Mouse (Mus musculus) kidney, embryonic 15.5 days (tissue): ENCODE results near the gene Usp19. TPM values are rescaled to one million over a fixed set of nuclear protein-coding genes. Genes with fewer than 3 reads are reported as not detected.

ENCODE experiments used
- ATAC-seq: fragments of 200-750 bp; cut with Nextera tagmentation; replicated peaks from 2 replicates; pipeline ENCODE4 v1.8.0; 2017; ENCODE audit warnings: moderate TSS enrichment; ENCODE audit not compliant: low FRiP score
- H3K27ac ChIP-seq: fragments of 300-500 bp; sonication (generic); 2 replicates; pipeline ENCODE4 v1.5.1; 2015; ENCODE audit warnings: mild to moderate bottlenecking, inconsistent platforms
- H3K27me3 ChIP-seq: fragments of 300-500 bp; sonication (generic); 2 replicates; pipeline ENCODE4 v1.6.1; 2015; ENCODE audit warnings: inconsistent platforms
- H3K36me3 ChIP-seq: fragments of 300-500 bp; sonication (generic); 2 replicates; pipeline ENCODE4 v1.6.1; 2015; ENCODE audit warnings: inconsistent platforms
- H3K4me1 ChIP-seq: fragments of 300-500 bp; sonication (generic); 2 replicates; pipeline ENCODE4 v1.6.1; 2015; ENCODE audit warnings: inconsistent platforms
- H3K4me2 ChIP-seq: fragments of 300-500 bp; sonication (generic); 2 replicates; pipeline ENCODE4 v1.6.1; 2015; ENCODE audit warnings: moderate library complexity, mild to moderate bottlenecking, inconsistent platforms
- H3K4me3 ChIP-seq: fragments of 300-500 bp; sonication (generic); replicated peaks from 2 replicates; pipeline ENCODE4 v1.5.1; 2015; ENCODE audit warnings: mild to moderate bottlenecking, inconsistent platforms
- H3K9ac ChIP-seq: fragments of 300-500 bp; sonication (generic); 2 replicates; pipeline ENCODE4 v1.6.1; 2015; ENCODE audit warnings: mild to moderate bottlenecking, inconsistent platforms
- H3K9me3 ChIP-seq: fragments of 300-500 bp; sonication (generic); replicated peaks from 2 replicates; pipeline ENCODE4 v1.6.1; 2016; ENCODE audit warnings: inconsistent platforms
- WGBS: fragments of 180-500 bp; shearing (Covaris S2); methylation state at CpG from one replicate; pipeline ENCODE4 v1.1.7; 2015; ENCODE audit warnings: mixed read lengths; 5-methylcytosine and 5-hydroxymethylcytosine counted together
- polyA plus RNA-seq: library from polyadenylated mRNA; unstranded; fragments of >200 nt; fragmentation: Nextera tagmentation; extraction: Ambion mirVana; gene quantifications from 2 replicates; pipeline ENCODE4 v1.2.1, GENCODE M21; 2015

Usp19 gene
- polyA plus RNA-seq, 1 experiment from 2014 or later, result 78.8 TPM

DNA sequence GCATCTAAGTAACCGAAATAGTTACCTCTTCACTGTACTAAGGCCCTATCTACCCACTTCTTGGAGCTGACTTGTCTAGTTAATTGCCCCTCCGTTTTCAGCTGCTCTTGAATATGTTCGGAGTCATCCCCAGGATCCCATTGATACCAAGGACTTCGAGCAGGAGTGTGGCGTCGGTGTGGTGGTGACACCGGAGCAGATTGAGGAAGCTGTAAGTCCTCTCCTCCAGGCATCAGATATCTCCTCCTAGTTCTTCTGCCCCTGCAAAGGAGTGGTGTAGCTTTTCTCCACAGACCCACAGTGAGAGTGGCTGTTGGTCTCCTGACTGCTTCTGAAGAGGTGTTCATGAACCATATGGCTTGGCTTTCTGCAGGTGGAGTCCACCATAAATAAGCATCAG is 18.4 kb downstream of the Usp19 start:
- WGBS, result 89% methylated on average over 7 of the region's 7 CpGs
- Histone ChIP-seq H3K4me2 (peak overlapping the region; percentile 73), H3K36me3 (peaks cover 49% of the 10 kb centered on the region), H3K4me3 (peak overlapping the region; percentile 76), H3K4me1 (peaks cover 16% of the 10 kb centered on the region), H3K27me3 (no peaks in the 10 kb centered on the region), H3K27ac (no peak overlapping the region), H3K9me3 (no peaks in the 10 kb centered on the region), H3K9ac (peak overlapping the region; percentile 68)
- ATAC-seq, result no peak

DNA sequence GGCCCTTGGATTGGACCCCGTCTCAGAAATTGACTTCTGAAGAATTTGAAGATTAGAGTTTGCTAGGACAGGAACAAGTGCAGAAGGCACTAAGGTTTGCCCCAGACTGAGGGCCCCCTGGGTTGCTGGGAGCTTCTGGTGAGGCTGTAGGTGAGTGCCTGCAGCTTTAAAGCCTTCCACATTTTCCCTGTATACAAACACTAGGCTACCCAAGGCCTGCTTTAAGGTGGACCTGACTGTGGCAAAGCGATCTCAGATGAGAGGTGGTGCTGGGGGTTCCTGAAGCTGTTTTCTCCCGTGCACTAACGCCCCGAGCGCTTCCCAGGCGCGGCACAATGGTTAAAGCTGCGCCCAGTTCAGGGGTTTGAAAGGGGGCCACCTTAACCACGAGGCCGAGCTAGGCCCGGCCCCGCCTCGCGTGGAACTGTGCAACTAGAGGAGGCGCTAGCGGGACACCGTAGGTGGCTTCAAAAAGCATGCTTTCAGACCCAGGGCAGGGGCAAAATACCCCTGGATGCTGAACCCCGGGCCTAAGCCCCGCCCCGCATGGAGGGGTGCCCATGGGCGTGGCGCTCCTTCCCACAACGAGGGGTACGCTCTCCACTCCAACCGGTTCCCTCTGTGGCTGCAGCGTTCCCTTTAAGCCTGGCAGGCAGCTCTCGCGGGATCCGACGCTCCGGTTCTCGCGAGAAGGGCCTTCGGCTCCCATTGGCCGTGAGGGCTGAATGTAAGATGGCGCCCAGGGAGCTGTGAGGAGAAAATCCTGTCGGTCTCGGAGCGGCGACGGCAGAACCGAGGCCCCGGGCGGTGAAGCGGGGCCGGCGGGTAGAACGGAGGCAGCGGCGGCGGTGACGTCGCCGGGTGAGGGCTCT is 26.2 kb downstream of the Usp19 start, which contains the start of gene Qrich1:
TSS of gene Qrich1 (plus strand) at position 427 of the 872 bp plus-strand sequence.
- Histone ChIP-seq H3K4me1 (peaks cover 24% of the 10 kb centered on the region), H3K36me3 (peaks cover 50% of the 10 kb centered on the region), H3K4me2 (peak within 1 kb of the TSS; percentile 85), H3K27me3 (no peaks in the 10 kb centered on the region), H3K27ac (peak within 1 kb of the TSS; percentile 99), H3K9me3 (no peaks in the 10 kb centered on the region), H3K4me3 (peak within 1 kb of the TSS; percentile 99), H3K9ac (peak within 1 kb of the TSS; percentile 96)
- ATAC-seq, result peak; percentile 95
- 1% methylated on average over 55 of the region's 55 CpGs for WGBS

GRCm38 (mm10) chr9:108517253-108517930 is 27.0 kb downstream of the Usp19 start:
- Histone ChIP-seq H3K4me2 (peak overlapping the region; percentile 85), H3K36me3 (peaks cover 42% of the 10 kb centered on the region), H3K4me1 (peaks cover 24% of the 10 kb centered on the region), H3K9ac (peak overlapping the region; percentile 96), H3K4me3 (peak overlapping the region; percentile 99), H3K27ac (peak overlapping the region; percentile 99), H3K9me3 (no peaks in the 10 kb centered on the region), H3K27me3 (no peaks in the 10 kb centered on the region)
- peak; percentile 80 for ATAC-seq
- under 1% methylated on average over 71 of the region's 95 CpGs for WGBS

DNA sequence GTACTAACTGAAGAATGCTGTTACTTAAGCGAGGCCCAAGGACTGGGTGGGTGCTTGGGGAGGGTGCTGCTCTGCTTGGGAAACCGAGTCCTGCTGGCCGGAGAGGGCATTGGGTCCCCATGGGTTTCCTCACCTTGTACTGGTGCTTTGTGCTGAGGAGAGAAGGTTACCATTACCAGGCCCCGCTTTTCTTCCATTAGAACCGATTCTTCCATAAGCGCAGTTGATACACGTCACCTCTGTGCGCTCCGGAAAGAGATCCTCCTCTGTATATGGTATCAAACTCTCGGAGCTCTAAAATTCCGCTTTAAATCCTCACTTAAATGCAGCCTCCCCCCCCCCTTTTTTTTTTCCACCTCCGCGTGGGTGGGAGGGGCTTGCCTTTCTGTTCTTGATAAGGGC is 27.5 kb downstream of the Usp19 start:
- H3K36me3 ChIP-seq, result peaks cover 37% of the 10 kb centered on the region
- H3K9me3 ChIP-seq, result no peaks in the 10 kb centered on the region
- H3K27me3 ChIP-seq, result no peaks in the 10 kb centered on the region
- peak overlapping the region; percentile 99 for H3K27ac ChIP-seq
- H3K4me1 ChIP-seq, result peaks cover 24% of the 10 kb centered on the region
- H3K9ac ChIP-seq, result peak overlapping the region; percentile 96
- WGBS, result 0% methylated on average over 13 of the region's 13 CpGs
- no peak; the same call in none of the 2 replicates for ATAC-seq
- H3K4me3 ChIP-seq, result peak overlapping the region; percentile 99
- H3K4me2 ChIP-seq, result peak overlapping the region; percentile 70

- no peak overlapping the region for H3K4me2 ChIP-seq
- H3K27ac ChIP-seq, result no peak overlapping the region
- no peak overlapping the region for H3K9ac ChIP-seq
- 79% methylated on average over 2 of the region's 2 CpGs for whole genome bisulfite sequencing
- H3K9me3 ChIP-seq, result no peaks in the 10 kb centered on the region
- H3K4me3 ChIP-seq, result no peak overlapping the region
- peaks cover 17% of the 10 kb centered on the region for H3K4me1 ChIP-seq
- no peak for ATAC-seq
- H3K27me3 ChIP-seq, result no peaks in the 10 kb centered on the region
- peaks cover 28% of the 10 kb centered on the region for H3K36me3 ChIP-seq
Observed at GRCm38 (mm10) chr9:108521604-108522003, 31.2 kb downstream of the Usp19 start.

- no peak overlapping the region for H3K9ac ChIP-seq
- no peaks in the 10 kb centered on the region for H3K27me3 ChIP-seq
- H3K4me2 ChIP-seq, result no peak overlapping the region
- H3K27ac ChIP-seq, result no peak overlapping the region
- H3K4me1 ChIP-seq, result peaks cover 17% of the 10 kb centered on the region
- no peaks in the 10 kb centered on the region for H3K9me3 ChIP-seq
- no peak overlapping the region for H3K4me3 ChIP-seq
- no peak for ATAC-seq
- 96% methylated on average over 4 of the region's 4 CpGs for WGBS
- H3K36me3 ChIP-seq, result peaks cover 38% of the 10 kb centered on the region
Observed at GRCm38 (mm10) chr9:108523341-108523740, 32.9 kb downstream of the Usp19 start.

DNA sequence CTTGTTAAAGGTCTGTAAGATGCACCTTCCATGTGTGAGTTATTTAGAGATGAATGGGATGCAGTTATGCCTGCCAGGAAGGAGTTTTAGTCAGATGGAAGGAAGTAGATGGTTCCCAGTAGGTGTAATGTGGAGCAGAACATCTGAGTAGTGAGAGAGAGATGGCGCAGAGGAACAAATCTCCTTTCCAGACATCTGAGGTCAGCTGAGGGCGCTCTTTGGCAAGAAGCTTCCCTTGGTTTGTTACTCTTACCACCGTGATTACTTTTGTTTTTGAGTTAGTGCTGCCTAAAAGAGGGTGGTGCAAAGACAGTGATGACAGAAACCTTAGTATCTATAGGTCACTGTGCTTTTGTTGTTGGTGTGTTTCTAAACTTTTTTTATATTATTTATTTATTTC is 35.0 kb downstream of the Usp19 start:
- no peak overlapping the region for H3K4me2 ChIP-seq
- no peak overlapping the region for H3K27ac ChIP-seq
- 80% methylated on average over 3 of the region's 3 CpGs for WGBS
- H3K4me1 ChIP-seq, result 0 out of 2 replicates have a peak, but pooled peaks cover 4% of the 10 kb centered on the region
- H3K9ac ChIP-seq, result no peak overlapping the region
- peaks cover 51% of the 10 kb centered on the region for H3K36me3 ChIP-seq
- H3K27me3 ChIP-seq, result no peaks in the 10 kb centered on the region
- ATAC-seq, result no peak
- H3K4me3 ChIP-seq, result no peak overlapping the region
- H3K9me3 ChIP-seq, result no peaks in the 10 kb centered on the region

DNA sequence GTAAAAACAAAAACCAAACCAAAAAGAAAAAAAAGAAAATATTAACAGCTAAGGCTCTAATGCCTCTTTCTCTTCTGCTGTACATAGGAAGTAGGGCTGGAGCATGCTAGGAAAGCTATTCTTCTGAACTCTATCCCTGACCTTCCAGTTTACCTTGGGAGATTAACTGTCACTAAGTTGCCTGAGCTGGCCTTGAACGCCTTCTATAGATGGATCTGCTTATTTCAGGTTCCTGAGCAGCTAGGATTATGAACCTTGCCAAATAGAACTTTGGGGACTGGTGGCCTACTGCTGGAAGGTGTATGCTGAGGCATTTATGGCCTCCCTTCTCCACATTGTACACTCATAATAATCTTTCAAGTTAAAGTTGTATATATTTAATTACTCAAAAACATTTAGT is 40.6 kb downstream of the Usp19 start:
- Histone ChIP-seq H3K4me1 (no peaks in the 10 kb centered on the region), H3K9ac (no peak overlapping the region), H3K4me3 (no peak overlapping the region), H3K9me3 (no peaks in the 10 kb centered on the region), H3K27ac (no peak overlapping the region), H3K4me2 (no peak overlapping the region), H3K36me3 (peaks cover 85% of the 10 kb centered on the region), H3K27me3 (no peaks in the 10 kb centered on the region)
- ATAC-seq, result no peak
- 88% methylated on average over 1 of the region's 1 CpGs for WGBS

GRCm38 (mm10) chr9:108531496-108531895 is 41.1 kb downstream of the Usp19 start:
- no peak overlapping the region for H3K4me3 ChIP-seq
- no peaks in the 10 kb centered on the region for H3K9me3 ChIP-seq
- no peaks in the 10 kb centered on the region for H3K4me1 ChIP-seq
- no peak overlapping the region for H3K4me2 ChIP-seq
- no peak overlapping the region for H3K9ac ChIP-seq
- 91% methylated on average over 1 of the region's 1 CpGs for WGBS
- H3K27me3 ChIP-seq, result no peaks in the 10 kb centered on the region
- H3K27ac ChIP-seq, result no peak overlapping the region
- ATAC-seq, result no peak
- peaks cover 90% of the 10 kb centered on the region for H3K36me3 ChIP-seq

DNA sequence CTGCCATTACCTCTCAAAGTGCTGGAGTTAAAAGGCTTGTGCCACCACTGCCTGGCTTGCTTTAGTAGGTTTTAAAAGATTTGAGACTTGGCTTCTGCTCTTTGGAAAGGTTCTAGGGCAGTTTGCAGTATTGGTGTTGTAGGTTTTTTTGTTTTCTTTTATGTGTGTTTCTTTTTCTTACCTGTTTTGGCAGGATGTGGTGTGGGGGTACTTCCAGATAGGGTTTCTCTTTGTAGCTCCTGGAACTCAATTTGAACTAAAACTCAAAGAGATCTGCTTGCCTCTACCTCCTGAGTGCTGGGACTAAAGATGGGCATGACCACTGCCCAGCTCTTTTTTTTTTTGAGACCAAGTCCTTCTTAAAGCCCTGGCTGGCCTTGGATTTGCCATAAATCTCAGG is 50.4 kb downstream of the Usp19 start:
- no peak overlapping the region for H3K4me3 ChIP-seq
- H3K9ac ChIP-seq, result no peak overlapping the region
- H3K36me3 ChIP-seq, result peaks cover 96% of the 10 kb centered on the region
- no peak overlapping the region for H3K27ac ChIP-seq
- H3K27me3 ChIP-seq, result no peaks in the 10 kb centered on the region
- H3K4me1 ChIP-seq, result no peaks in the 10 kb centered on the region
- no peak overlapping the region for H3K4me2 ChIP-seq
- H3K9me3 ChIP-seq, result no peaks in the 10 kb centered on the region
- ATAC-seq, result no peak

GRCm38 (mm10) chr9:108545986-108546385 is 55.6 kb downstream of the Usp19 start:
- H3K4me2 ChIP-seq, result no peak overlapping the region
- H3K4me3 ChIP-seq, result no peak overlapping the region
- no peak overlapping the region for H3K27ac ChIP-seq
- no peak overlapping the region for H3K9ac ChIP-seq
- no peaks in the 10 kb centered on the region for H3K4me1 ChIP-seq
- peaks cover 96% of the 10 kb centered on the region for H3K36me3 ChIP-seq
- H3K9me3 ChIP-seq, result no peaks in the 10 kb centered on the region
- H3K27me3 ChIP-seq, result no peaks in the 10 kb centered on the region
- no peak for ATAC-seq
- WGBS, result 96% methylated on average over 3 of the region's 3 CpGs

GRCm38 (mm10) chr9:108546875-108547274 is 56.5 kb downstream of the Usp19 start:
- Histone ChIP-seq H3K36me3 (peaks cover 94% of the 10 kb centered on the region), H3K4me3 (no peak overlapping the region), H3K9ac (no peak overlapping the region), H3K27me3 (no peaks in the 10 kb centered on the region), H3K4me2 (no peak overlapping the region), H3K9me3 (no peaks in the 10 kb centered on the region), H3K27ac (no peak overlapping the region), H3K4me1 (no peaks in the 10 kb centered on the region)
- WGBS, result 82% methylated on average over 1 of the region's 1 CpGs
- no peak for ATAC-seq
